Mouse (Mus musculus): Measurements from ENCODE around the gene Fbxo31.

DNA sequence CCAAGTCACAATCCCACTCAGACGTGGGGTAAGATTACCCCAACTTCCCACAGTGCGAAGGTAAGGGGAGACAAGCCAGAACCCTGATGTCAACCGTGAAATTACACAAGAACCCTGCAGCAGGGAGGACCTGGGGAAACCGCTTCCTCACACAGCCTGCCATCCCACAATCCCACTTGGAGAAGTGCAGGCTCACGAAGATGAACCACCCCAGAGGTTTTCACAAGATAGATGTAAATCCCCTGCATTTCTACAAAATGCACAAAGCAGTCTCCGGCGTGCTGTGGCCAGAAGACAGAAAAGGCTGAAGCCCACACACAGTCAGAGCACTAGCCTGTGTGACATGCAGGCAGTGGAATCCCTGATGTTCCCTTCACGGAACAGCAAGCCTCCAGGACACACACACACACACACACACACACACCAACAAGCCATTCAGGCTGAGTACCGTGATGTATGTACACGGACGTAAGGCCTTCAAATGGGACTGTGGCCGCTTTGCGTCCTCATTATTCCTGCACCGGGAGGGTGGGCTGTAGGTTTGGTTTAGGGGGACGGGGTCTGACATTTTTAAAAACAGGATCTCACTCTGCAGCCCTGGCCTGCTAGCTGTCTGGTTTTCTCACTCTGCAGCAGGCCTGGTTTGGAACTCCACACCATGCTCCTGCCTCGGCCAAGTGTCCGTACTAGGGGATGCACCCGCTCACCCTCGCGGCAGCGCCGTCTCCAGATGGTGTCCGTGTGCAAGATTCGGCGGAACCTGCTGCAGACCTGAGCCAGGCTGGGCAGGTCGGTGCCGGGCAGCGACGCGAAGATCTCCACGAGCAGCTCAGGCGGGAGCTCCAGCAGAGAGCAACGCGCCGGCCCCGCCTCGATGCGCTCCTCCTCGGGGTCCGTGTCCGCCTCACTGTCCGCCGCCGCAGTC lies 593 bp downstream of the Fbxo31 start:
- TF ChIP-seq CTCF (IDR thresholded peaks at IDR 0.05; ENCODE audit: insufficient read depth, low read depth, low read length), result no peak
- TF ChIP-seq POLR2A (IDR thresholded peaks at IDR 0.05; ENCODE audit: insufficient read depth, low read depth, low read length), result no peak

Measured in olfactory bulb, adult 2 months (tissue).